Mouse (Mus musculus) testis, adult 2 months (tissue): ENCODE measurements around the gene Dstn.

Experiments used
- CTCF ChIP-seq: fragments of 200-500 bp; IDR thresholded peaks from 2 replicates; pipeline ENCODE4 v1.5.1; 2012; ENCODE audit warnings: low read depth, mild to moderate bottlenecking, inconsistent platforms, low read length, moderate library complexity; ENCODE audit not compliant: control insufficient read depth, insufficient read depth, insufficient replicate concordance
- POLR2A ChIP-seq: fragments of 200-500 bp; IDR thresholded peaks from 2 replicates; pipeline ENCODE4 v1.6.1; 2012; ENCODE audit warnings: low read depth, mild to moderate bottlenecking, inconsistent platforms, low read length, moderate library complexity; ENCODE audit not compliant: control insufficient read depth

DNA sequence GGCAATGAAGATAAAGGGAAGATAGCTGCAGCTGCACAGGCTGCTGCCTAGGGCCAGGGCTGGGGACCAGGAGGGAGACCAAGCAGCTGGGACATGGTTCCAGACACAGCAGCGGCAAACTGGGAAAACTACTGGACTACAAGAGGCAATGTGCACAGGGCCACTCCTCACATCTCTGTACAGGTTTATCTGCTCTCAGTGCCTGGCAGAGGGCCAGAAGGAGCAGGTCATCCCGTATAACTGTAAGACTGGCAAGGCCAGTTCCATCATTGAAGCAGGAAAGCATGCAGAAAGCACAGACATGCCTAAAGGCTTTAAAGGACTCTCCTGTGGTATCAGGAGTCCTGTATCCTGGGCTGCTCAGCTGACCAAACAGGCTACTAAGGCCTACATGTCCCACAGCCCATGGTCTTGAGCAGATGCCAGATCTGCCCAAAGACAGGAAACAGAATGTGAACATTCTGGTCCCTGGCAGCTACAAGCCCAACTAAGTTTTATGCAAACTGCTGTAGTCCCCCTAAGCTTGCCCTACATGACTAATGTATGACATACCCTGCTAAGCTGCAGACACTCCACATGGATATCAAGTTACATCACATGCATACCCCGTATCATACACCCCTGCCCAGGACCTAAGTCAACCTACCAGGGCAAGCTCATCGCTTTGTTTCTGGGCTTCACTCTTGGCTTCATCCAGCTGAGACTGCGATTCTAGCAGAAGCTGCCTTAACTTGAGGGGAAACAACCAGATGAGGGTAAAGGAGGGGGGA lies 36.6 kb downstream of the Dstn start:
- TF ChIP-seq POLR2A (no peak), CTCF (no peak)
